Mouse (Mus musculus): ENCODE data around the gene Olfr294. TPM values are rescaled to one million over a fixed set of nuclear protein-coding genes. Genes with fewer than 3 reads are reported as not detected.

Gene Olfr294
- not detected in 2 replicates for polyA plus RNA-seq (2015; fragmentation: Nextera tagmentation; extraction: Ambion mirVana)

DNA sequence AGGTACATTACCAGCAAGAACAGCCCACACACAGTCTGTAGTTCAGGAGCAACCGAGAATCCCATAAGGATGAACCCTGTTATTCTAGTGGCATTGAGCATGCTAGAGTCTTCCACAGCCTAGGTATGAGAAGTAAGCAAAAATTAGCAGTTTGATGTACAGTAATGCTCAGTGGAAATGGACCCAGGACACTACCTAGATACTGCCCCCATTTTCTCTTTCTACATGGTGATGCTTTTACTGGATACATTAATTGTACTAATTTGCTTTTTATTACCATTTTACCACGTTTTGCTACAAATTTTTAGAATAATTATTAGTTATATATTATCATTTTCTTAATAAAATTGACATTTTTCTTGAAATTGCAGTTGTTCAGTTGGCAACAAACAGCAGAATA lies at the start of gene Olfr294:
Gene Olfr294, minus strand, starts transcription at position 101 of the 400 bp plus-strand sequence.
- 61% methylated on average over 2 of the region's 2 CpGs for WGBS
- H3K9ac ChIP-seq (replicated peaks) = no peak within 1 kb of the TSS
- H3K4me1 ChIP-seq (replicated peaks) = no peaks in the 10 kb centered on the region
- H3K9me3 ChIP-seq = no peaks in the 10 kb centered on the region
- no peak within 1 kb of the TSS for H3K4me3 ChIP-seq (replicated peaks)
- H3K27ac ChIP-seq = no peak within 1 kb of the TSS
- no peaks in the 10 kb centered on the region for H3K36me3 ChIP-seq
- ATAC-seq = no peak
- no peak within 1 kb of the TSS for H3K4me2 ChIP-seq (replicated peaks)
- no peaks in the 10 kb centered on the region for H3K27me3 ChIP-seq

DNA sequence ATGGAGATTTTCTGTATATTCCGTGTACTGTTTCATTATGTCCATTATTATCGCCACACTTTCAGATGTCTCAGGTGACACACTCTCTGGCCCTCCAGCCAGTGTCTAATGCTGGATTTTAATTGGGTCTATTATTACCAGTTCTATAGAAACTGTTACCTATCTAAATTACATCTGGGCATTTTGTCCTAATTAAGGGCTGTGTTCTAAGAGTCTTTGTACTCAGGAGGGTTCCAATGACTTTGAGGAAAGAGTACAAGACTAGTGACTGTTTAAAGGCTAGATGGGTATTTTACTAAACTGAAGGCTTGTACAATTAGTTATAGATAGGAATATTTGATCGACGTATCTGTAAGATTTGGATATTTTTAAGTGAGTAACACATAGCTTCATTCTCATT lies 32.3 kb upstream of the Olfr294 start, which contains the start of gene Olfr293:
Gene Olfr293, plus strand, starts transcription at position 301 of the 400 bp plus-strand sequence.
- ATAC-seq = no peak
- Histone ChIP-seq H3K9ac (replicated peaks) (no peak within 1 kb of the TSS), H3K27ac (no peak within 1 kb of the TSS), H3K36me3 (no peaks in the 10 kb centered on the region), H3K4me2 (replicated peaks) (no peak within 1 kb of the TSS), H3K4me1 (replicated peaks) (no peaks in the 10 kb centered on the region), H3K27me3 (no peaks in the 10 kb centered on the region), H3K9me3 (no peaks in the 10 kb centered on the region), H3K4me3 (replicated peaks) (no peak within 1 kb of the TSS)
- 91% methylated on average over 4 of the region's 4 CpGs for WGBS

DNA sequence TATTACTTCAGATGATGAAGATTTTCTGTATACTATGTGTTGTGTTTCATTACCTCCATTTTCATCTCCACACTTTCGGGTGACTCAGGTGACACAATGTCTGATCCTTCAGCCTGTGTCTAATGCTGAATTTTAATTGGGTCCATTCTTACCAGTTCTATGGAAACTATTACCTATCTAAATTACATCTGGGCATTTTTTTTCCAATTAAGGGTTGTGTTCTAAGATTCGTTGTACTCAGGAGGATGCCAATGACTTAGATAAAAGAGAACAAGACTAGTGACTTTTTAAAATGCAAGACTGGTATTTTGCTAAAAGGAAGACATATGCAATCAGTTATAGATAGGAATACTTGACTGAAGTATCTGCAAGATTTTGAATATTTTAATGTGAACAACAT lies 32.9 kb downstream of the Olfr294 start, which contains the start of gene Olfr295:
Gene Olfr295, plus strand, starts transcription at position 301 of the 400 bp plus-strand sequence.
- 78% methylated on average over 2 of the region's 2 CpGs for WGBS
- H3K27me3 ChIP-seq = no peaks in the 10 kb centered on the region
- no peak within 1 kb of the TSS for H3K4me3 ChIP-seq (replicated peaks)
- H3K27ac ChIP-seq = no peak within 1 kb of the TSS
- ATAC-seq = no peak
- no peaks in the 10 kb centered on the region for H3K36me3 ChIP-seq
- no peaks in the 10 kb centered on the region for H3K9me3 ChIP-seq
- H3K4me1 ChIP-seq (replicated peaks) = no peaks in the 10 kb centered on the region
- no peak within 1 kb of the TSS for H3K9ac ChIP-seq (replicated peaks)
- no peak within 1 kb of the TSS for H3K4me2 ChIP-seq (replicated peaks)

Other genes with a start within 250 kb of the Olfr294 start
- gene Olfr305, start 249.7 kb downstream of the Olfr294 start, polyA plus RNA-seq (2015; fragmentation: Nextera tagmentation; extraction: Ambion mirVana) = not detected in 2 replicates
- gene Olfr304, start 230.0 kb downstream of the Olfr294 start, polyA plus RNA-seq (2015; fragmentation: Nextera tagmentation; extraction: Ambion mirVana) = not detected in 2 replicates
- gene Olfr303, start 218.9 kb downstream of the Olfr294 start, polyA plus RNA-seq (2015; fragmentation: Nextera tagmentation; extraction: Ambion mirVana) = not detected in 2 replicates
- not detected in 2 replicates for gene Olfr301, start 212.8 kb downstream of the Olfr294 start, polyA plus RNA-seq (2015; fragmentation: Nextera tagmentation; extraction: Ambion mirVana)
- gene Olfr299, start 156.7 kb downstream of the Olfr294 start, polyA plus RNA-seq (2015; fragmentation: Nextera tagmentation; extraction: Ambion mirVana) = not detected in 2 replicates
- not detected in 2 replicates for gene Olfr298, start 124.2 kb downstream of the Olfr294 start, polyA plus RNA-seq (2015; fragmentation: Nextera tagmentation; extraction: Ambion mirVana)
- gene Olfr297, start 96.7 kb downstream of the Olfr294 start, polyA plus RNA-seq (2015; fragmentation: Nextera tagmentation; extraction: Ambion mirVana) = not detected in 2 replicates
- gene Olfr295, start 32.8 kb downstream of the Olfr294 start, polyA plus RNA-seq (2015; fragmentation: Nextera tagmentation; extraction: Ambion mirVana) = not detected in 2 replicates
- not detected in 2 replicates for gene Olfr293, start 32.4 kb upstream of the Olfr294 start, polyA plus RNA-seq (2015; fragmentation: Nextera tagmentation; extraction: Ambion mirVana)
- gene Olfr292, start 71.7 kb upstream of the Olfr294 start, polyA plus RNA-seq (2015; fragmentation: Nextera tagmentation; extraction: Ambion mirVana) = not detected in 2 replicates
- 0.15 TPM in 1 of 2 replicates, not detected in the other for gene Folh1, start 159.3 kb upstream of the Olfr294 start, polyA plus RNA-seq (2015; fragmentation: Nextera tagmentation; extraction: Ambion mirVana)
- gene Vmn2r77, start 178.4 kb upstream of the Olfr294 start, polyA plus RNA-seq (2015; fragmentation: Nextera tagmentation; extraction: Ambion mirVana) = not detected in 2 replicates